Mouse (Mus musculus) spleen, postnatal 10 days (tissue): ENCODE measurements around the gene Jarid2.

ENCODE experiments used
- DNase-seq, 2 experiments: peaks; one replicate each; pipeline ENCODE4 v3.0.0; 2021 to 2022; ENCODE audit warnings: low spot score in 2 of 2

The Jarid2 gene

DNA sequence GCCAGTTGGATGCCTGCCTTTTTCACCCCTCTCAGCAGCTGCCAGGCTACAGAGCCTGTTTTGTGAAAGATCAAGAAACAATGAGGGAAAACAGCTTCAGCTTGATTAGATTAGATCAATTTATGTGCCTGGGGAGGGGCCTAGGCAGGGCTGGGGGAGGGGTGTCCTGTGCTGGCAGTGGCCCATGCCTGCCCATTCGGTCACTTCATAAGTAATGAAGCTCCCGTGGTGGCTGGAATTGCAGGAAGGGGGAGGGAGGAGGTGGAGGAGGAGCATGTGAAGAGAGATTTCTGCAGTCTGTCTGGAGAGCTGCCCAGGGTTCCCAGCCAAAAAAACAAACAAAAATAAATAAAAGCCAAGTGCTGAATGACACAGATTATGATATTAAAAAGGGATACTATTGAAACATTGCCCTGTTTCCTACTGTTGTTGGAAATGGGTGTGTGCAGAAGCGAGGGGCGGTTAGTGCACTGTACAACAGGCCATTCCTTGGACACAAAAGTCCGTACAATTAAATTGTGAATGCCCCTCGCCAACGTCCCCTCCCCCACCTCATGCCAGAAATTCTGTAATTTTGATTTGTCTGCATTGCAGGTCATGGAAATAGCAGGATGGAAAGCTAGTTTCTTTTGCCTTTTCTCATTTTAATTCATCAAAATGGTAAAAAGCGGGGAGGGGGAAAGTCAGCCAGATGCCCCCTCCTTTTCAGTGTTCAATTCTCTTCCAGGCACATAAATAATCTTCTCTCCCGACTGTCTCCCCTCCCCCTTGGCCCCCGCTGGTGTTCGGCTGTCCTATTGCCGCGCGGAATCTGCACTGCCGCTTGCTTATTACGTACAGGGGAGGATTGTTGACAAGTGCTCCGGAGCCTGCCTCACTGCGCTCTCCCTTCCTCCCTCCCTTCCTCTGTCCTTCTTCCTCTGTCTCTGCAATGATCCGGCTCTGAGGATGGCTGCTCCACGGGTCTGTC lies 110.9 kb downstream of the Jarid2 start:
- peak in 1 of 2 experiments; percentile 15 for DNase-seq

DNA sequence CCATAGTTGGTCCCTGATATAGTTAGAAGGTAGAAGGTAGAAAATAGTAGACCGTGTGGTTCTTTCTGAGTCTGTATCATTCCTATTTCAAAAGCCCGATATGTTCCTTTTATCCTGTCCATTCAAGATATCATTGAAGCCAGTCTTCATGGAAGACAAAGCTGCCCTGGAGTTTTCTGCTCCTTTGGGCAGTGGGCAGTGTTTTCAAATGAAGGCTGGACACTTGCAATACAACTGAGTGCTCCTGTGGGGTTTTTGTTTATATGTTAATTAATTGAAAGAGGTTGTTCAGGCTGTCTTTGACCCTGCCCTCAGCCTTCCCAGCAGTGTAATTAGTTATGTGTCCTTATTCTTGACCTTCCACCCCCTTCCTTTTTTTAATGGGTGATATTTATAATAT lies 122.2 kb downstream of the Jarid2 start:
- DNase-seq: no peak

GRCm38 (mm10) chr13:44852024-44852423 lies 122.8 kb downstream of the Jarid2 start:
- DNase-seq: no peak

DNA sequence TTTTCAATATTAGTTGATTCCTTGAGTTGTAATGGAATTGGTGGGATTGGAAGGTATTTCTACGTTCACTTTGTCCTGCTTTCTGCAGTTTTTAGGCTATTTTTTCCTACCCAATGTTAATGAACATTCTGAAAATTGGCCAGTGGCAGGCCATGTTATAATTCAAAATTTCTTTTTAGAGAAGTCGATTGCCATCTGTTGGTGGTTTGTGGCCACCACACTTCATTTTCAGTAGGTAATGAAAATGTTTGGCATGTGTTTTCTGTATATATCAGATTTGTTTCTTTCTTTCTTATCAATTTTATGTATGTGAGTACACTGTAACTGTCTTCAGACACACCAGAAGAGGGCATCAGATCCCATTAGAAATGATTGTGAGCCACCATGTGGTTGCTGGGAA lies 136.3 kb downstream of the Jarid2 start:
- no peak for DNase-seq

- no peak for DNase-seq
Observed at GRCm38 (mm10) chr13:44868037-44868650, 138.9 kb downstream of the Jarid2 start.

GRCm38 (mm10) chr13:44869418-44870119 lies 140.3 kb downstream of the Jarid2 start:
- peak; percentile 98 to 100 for DNase-seq

GRCm38 (mm10) chr13:44876799-44877198 lies 147.5 kb downstream of the Jarid2 start:
- DNase-seq: no peak

DNA sequence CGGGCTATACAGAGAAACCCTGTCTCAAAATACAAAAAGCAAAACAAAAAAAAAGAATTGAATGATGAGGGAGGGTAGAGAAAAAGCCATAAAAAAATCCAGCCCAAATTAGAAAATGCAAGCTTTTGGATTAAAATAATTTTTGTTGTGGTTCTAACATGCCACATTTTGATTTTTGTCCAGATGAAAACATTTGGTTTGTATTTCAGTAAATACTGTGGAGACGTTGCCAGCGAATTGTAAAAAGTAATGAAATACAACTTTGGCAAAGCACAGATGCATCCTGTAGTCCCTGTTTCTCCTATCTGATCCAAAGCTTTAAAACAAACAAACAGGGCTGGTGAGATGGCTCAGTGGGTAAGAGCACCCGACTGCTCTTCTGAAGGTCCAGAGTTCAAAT lies 151.7 kb downstream of the Jarid2 start:
- no peak for DNase-seq

DNA sequence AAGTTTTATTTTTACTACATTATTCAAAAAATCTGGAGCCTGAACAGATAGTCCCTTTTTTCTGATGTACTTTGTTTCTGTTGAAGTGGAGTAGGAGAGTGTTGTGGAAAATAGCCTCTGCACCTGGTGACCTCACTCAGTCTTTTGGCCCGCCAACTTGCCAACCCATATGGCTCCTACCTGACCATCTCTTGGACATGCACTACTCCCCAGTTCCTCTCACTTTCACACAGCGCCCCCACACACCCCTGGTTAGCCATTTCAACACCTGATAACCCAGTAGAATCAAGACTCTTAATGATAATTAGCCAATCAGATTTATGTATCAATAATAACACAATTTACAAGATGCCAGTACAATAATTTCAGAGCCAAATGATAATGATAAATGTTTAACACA lies 156.9 kb downstream of the Jarid2 start:
- no peak for DNase-seq

DNA sequence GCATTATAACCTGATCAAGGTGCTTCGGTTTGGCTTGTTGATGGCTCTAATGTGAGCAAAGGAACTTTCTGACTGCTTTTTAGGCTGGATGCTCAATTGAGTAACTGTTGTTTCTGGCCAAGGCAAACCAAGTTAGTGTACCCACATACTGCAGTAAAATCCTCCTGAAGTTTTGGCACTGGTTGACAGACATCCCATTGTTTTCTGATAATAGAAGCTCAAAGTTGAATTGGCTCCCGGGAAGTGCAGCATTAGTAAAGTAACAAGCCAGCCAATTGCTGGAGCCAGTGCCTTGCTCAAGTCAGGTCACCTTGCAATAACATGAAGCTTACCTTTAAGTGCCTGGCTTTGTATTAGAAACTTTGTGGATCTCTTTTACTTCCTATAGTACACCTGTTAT lies 161.3 kb downstream of the Jarid2 start:
- DNase-seq: no peak

- DNase-seq: no peak
Observed at GRCm38 (mm10) chr13:44891813-44892730, 162.8 kb downstream of the Jarid2 start.

GRCm38 (mm10) chr13:44896211-44896610 lies 166.9 kb downstream of the Jarid2 start:
- no peak for DNase-seq

DNA sequence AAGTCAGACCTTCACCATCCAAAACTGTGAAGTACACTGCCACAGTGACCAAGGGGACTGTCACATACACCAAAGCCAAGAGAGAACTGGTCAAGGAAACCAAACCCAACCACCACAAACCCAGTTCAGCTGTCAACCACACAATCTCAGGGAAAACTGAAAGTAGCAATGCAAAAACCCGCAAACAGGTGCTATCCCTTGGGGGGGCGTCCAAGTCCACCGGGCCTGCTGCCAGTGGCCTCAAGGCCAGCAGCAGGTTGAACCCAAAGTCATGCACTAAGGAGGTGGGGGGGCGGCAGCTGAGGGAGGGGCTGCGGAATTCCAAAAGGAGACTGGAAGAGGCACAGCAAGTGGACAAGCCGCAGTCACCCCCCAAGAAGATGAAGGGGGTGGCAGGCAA lies 173.0 kb downstream of the Jarid2 start:
- DNase-seq: no peak

- no peak for DNase-seq
Observed at GRCm38 (mm10) chr13:44903416-44903815, 174.1 kb downstream of the Jarid2 start.

- DNase-seq: no peak
Observed at GRCm38 (mm10) chr13:44904271-44904670, 175.0 kb downstream of the Jarid2 start.

DNA sequence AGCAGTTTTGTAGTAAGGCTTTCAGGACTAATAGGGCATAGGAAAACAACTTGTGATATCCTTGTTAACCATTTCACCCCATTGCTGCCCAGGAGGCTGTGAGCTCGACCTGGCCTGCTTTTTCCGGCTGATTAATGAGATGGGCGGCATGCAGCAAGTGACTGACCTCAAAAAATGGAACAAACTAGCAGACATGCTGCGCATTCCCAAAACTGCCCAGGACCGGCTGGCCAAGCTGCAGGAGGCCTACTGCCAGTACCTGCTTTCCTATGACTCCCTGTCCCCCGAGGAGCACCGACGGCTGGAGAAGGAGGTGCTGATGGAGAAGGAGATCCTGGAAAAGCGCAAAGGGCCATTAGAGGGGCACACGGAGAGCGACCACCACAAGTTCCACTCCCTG lies 176.9 kb downstream of the Jarid2 start:
- no peak for DNase-seq

- peak in 1 of 2 experiments; percentile 27 for DNase-seq
Observed at GRCm38 (mm10) chr13:44907702-44908101, 178.4 kb downstream of the Jarid2 start.

DNA sequence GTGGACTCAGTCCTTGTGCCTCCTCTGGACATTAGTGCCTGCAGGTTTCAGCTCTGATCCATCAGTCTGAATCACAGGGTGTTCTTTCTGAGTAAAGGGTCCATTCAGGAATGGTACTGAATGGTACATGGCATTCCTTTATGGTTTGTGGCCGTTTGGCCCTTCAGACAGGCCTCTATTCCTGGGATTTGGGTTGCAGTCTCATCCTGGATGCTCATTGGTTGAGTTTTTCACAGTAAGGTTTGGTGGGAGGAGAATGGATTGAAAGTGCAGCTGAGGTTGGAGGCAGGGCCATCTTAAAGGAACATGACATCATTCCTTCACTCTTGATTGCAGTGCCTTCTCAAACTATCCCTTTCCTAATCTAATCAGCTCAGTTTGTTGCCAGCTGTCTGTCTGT lies 179.5 kb downstream of the Jarid2 start:
- no peak for DNase-seq

DNA sequence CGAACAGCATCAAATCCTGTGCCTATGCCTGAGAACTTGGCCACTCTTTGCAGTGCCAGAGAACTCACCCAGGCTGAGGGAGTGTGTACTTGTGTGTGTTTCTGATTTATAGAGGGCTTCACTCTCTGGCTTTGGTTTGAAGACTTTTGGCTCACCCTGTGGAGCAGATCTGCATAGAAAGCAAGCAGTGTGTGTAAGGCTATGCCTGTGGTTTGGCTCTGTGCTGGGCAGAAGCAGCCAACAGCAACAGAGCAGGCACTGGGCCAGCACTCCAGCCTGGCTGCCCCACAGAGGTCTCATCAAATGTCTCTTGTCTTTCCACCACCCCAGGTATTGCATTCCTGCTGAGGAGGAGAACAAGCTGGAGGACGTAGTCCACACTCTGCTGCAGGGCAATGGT lies 183.6 kb downstream of the Jarid2 start:
- no peak for DNase-seq

- no peak for DNase-seq
Observed at GRCm38 (mm10) chr13:44913560-44913959, 184.3 kb downstream of the Jarid2 start.

GRCm38 (mm10) chr13:44915382-44915781 lies 186.1 kb downstream of the Jarid2 start:
- no peak for DNase-seq
